Mouse (Mus musculus): ENCODE measurements around the gene Ripk3. TPM values are rescaled to one million over a fixed set of nuclear protein-coding genes. Genes with fewer than 3 reads are reported as not detected.

Ripk3 gene
- polyA plus RNA-seq, 1 experiment from 2014 or later = 16.1 TPM

- peak within 1 kb of the TSS; percentile 48 for H3K4me2 ChIP-seq (ENCODE audit: low read length)
- H3K9ac ChIP-seq (ENCODE audit: low read length) = no peak within 1 kb of the TSS
- 6% methylated on average over 8 of the region's 8 CpGs for WGBS
- ATAC-seq (ENCODE audit: insufficient number of reproducible peaks, insufficient read depth, low FRiP score, low read depth) = no peak
- no peak within 1 kb of the TSS for H3K27ac ChIP-seq (replicated peaks in 1 of 2; ENCODE audit: control insufficient read depth in 1 of 2, insufficient read depth in 1 of 2, low read depth in 2 of 2, low read length in 2 of 2)
- H3K36me3 ChIP-seq (ENCODE audit: control insufficient read depth, insufficient read depth, low read length) = peaks cover 29% of the 10 kb centered on the region
- no peaks in the 10 kb centered on the region for H3K9me3 ChIP-seq (ENCODE audit: control insufficient read depth, low read length)
- H3K27me3 ChIP-seq (ENCODE audit: control insufficient read depth, insufficient read depth, low read length) = peaks cover 15% of the 10 kb centered on the region
- peaks cover 15 to 25% of the 10 kb centered on the region in 2 experiments for H3K4me1 ChIP-seq (ENCODE audit: control insufficient read depth in 2 of 2, insufficient read depth in 2 of 2, low read length in 2 of 2)
- no peak within 1 kb of the TSS for H3K4me3 ChIP-seq (ENCODE audit: control insufficient read depth in 1 of 2, insufficient read depth in 1 of 2, low read depth in 1 of 2, low read length in 2 of 2)
Observed at GRCm38 (mm10) chr14:55758363-55758784, 30.3 kb downstream of the Ripk3 start, which contains the start of gene Cideb. TSS of gene Cideb (minus strand) at chr14:55758458.

GRCm38 (mm10) chr14:55757566-55757965 is 31.1 kb downstream of the Ripk3 start:
- Histone ChIP-seq H3K36me3 (ENCODE audit: control insufficient read depth, insufficient read depth, low read length) (peaks cover 37% of the 10 kb centered on the region), H3K4me1 (ENCODE audit: control insufficient read depth in 2 of 2, insufficient read depth in 2 of 2, low read length in 2 of 2) (peaks cover 7 to 17% of the 10 kb centered on the region in 2 experiments), H3K4me2 (ENCODE audit: low read length) (peak overlapping the region; percentile 4; the same call in 1 of the 2 replicates), H3K27me3 (ENCODE audit: control insufficient read depth, insufficient read depth, low read length) (peaks cover 15% of the 10 kb centered on the region), H3K27ac (replicated peaks in 1 of 2; ENCODE audit: control insufficient read depth in 1 of 2, insufficient read depth in 1 of 2, low read depth in 2 of 2, low read length in 2 of 2) (no peak overlapping the region), H3K9ac (ENCODE audit: low read length) (no peak overlapping the region), H3K9me3 (ENCODE audit: control insufficient read depth, low read length) (no peaks in the 10 kb centered on the region), H3K4me3 (ENCODE audit: control insufficient read depth in 1 of 2, insufficient read depth in 1 of 2, low read depth in 1 of 2, low read length in 2 of 2) (no peak overlapping the region)
- WGBS = 27% methylated on average over 6 of the region's 6 CpGs
- no peak for ATAC-seq (ENCODE audit: insufficient number of reproducible peaks, insufficient read depth, low FRiP score, low read depth)

GRCm38 (mm10) chr14:55747051-55747847 is 41.4 kb downstream of the Ripk3 start:
- no peak for ATAC-seq (ENCODE audit: insufficient number of reproducible peaks, insufficient read depth, low FRiP score, low read depth)
- peaks cover 8 to 22% of the 10 kb centered on the region in 2 experiments; a peak in 3 of 4 replicates for H3K4me1 ChIP-seq (ENCODE audit: control insufficient read depth in 2 of 2, insufficient read depth in 2 of 2, low read length in 2 of 2)
- H3K4me3 ChIP-seq (ENCODE audit: control insufficient read depth in 1 of 2, insufficient read depth in 1 of 2, low read depth in 1 of 2, low read length in 2 of 2) = no peak overlapping the region
- H3K9ac ChIP-seq (ENCODE audit: low read length) = no peak overlapping the region
- 91% methylated on average over 10 of the region's 10 CpGs for WGBS
- 0 out of 2 replicates have a peak overlapping the region, but pooled peaks have one; percentile 98 for H3K4me2 ChIP-seq (ENCODE audit: low read length)
- no peak overlapping the region for H3K27ac ChIP-seq (replicated peaks in 1 of 2; ENCODE audit: control insufficient read depth in 1 of 2, insufficient read depth in 1 of 2, low read depth in 2 of 2, low read length in 2 of 2)
- H3K9me3 ChIP-seq (ENCODE audit: control insufficient read depth, low read length) = no peaks in the 10 kb centered on the region
- H3K36me3 ChIP-seq (ENCODE audit: control insufficient read depth, insufficient read depth, low read length) = peaks cover 53% of the 10 kb centered on the region
- H3K27me3 ChIP-seq (ENCODE audit: control insufficient read depth, insufficient read depth, low read length) = no peaks in the 10 kb centered on the region

- no peak; the same call in 1 of the 2 replicates for ATAC-seq (ENCODE audit: insufficient number of reproducible peaks, insufficient read depth, low FRiP score, low read depth)
- peak overlapping the region; percentile 98 for H3K4me2 ChIP-seq (ENCODE audit: low read length)
- H3K36me3 ChIP-seq (ENCODE audit: control insufficient read depth, insufficient read depth, low read length) = peaks cover 53% of the 10 kb centered on the region
- peak overlapping the region in 1 of 2 experiments; percentile 44; a peak in 2 of 4 replicates for H3K27ac ChIP-seq (replicated peaks in 1 of 2; ENCODE audit: control insufficient read depth in 1 of 2, insufficient read depth in 1 of 2, low read depth in 2 of 2, low read length in 2 of 2)
- peak overlapping the region; percentile 91 for H3K9ac ChIP-seq (ENCODE audit: low read length)
- WGBS = under 1% methylated on average over 31 of the region's 31 CpGs
- H3K4me3 ChIP-seq (ENCODE audit: control insufficient read depth in 1 of 2, insufficient read depth in 1 of 2, low read depth in 1 of 2, low read length in 2 of 2) = peak overlapping the region; percentile 79 to 93
- no peaks in the 10 kb centered on the region for H3K27me3 ChIP-seq (ENCODE audit: control insufficient read depth, insufficient read depth, low read length)
- no peaks in the 10 kb centered on the region for H3K9me3 ChIP-seq (ENCODE audit: control insufficient read depth, low read length)
- H3K4me1 ChIP-seq (ENCODE audit: control insufficient read depth in 2 of 2, insufficient read depth in 2 of 2, low read length in 2 of 2) = peaks cover 8 to 22% of the 10 kb centered on the region in 2 experiments; a peak in 3 of 4 replicates
Observed at GRCm38 (mm10) chr14:55745861-55746237, 42.8 kb downstream of the Ripk3 start.

- Histone ChIP-seq H3K27ac (replicated peaks in 1 of 2; ENCODE audit: control insufficient read depth in 1 of 2, insufficient read depth in 1 of 2, low read depth in 2 of 2, low read length in 2 of 2) (peak within 1 kb of the TSS; percentile 3 to 58; a peak in 2 of 4 replicates), H3K27me3 (ENCODE audit: control insufficient read depth, insufficient read depth, low read length) (no peaks in the 10 kb centered on the region), H3K9ac (ENCODE audit: low read length) (peak within 1 kb of the TSS; percentile 91), H3K4me3 (ENCODE audit: control insufficient read depth in 1 of 2, insufficient read depth in 1 of 2, low read depth in 1 of 2, low read length in 2 of 2) (peak within 1 kb of the TSS; percentile 79 to 93), H3K4me1 (ENCODE audit: control insufficient read depth in 2 of 2, insufficient read depth in 2 of 2, low read length in 2 of 2) (peaks cover 8 to 22% of the 10 kb centered on the region in 2 experiments; a peak in 3 of 4 replicates), H3K9me3 (ENCODE audit: control insufficient read depth, low read length) (no peaks in the 10 kb centered on the region), H3K4me2 (ENCODE audit: low read length) (peak within 1 kb of the TSS; percentile 98), H3K36me3 (ENCODE audit: control insufficient read depth, insufficient read depth, low read length) (peaks cover 53% of the 10 kb centered on the region)
- peak; percentile 86 for ATAC-seq (ENCODE audit: insufficient number of reproducible peaks, insufficient read depth, low FRiP score, low read depth)
- 1% methylated on average over 47 of the region's 48 CpGs for WGBS
Observed at GRCm38 (mm10) chr14:55745180-55745860, 43.3 kb downstream of the Ripk3 start, which contains the start of the genes Dhrs1 and Nop9. TSS of gene Dhrs1 (minus strand) at chr14:55745690. TSS of gene Nop9 (plus strand) at chr14:55745693.

GRCm38 (mm10) chr14:55743711-55744110 is 45.0 kb downstream of the Ripk3 start:
- ATAC-seq (ENCODE audit: insufficient number of reproducible peaks, insufficient read depth, low FRiP score, low read depth) = no peak
- 17% methylated on average over 10 of the region's 10 CpGs for WGBS
- Histone ChIP-seq H3K4me3 (ENCODE audit: control insufficient read depth in 1 of 2, insufficient read depth in 1 of 2, low read depth in 1 of 2, low read length in 2 of 2) (no peak overlapping the region), H3K4me1 (ENCODE audit: control insufficient read depth in 2 of 2, insufficient read depth in 2 of 2, low read length in 2 of 2) (peaks cover 8 to 22% of the 10 kb centered on the region in 2 experiments; a peak in 3 of 4 replicates), H3K27me3 (ENCODE audit: control insufficient read depth, insufficient read depth, low read length) (no peaks in the 10 kb centered on the region), H3K4me2 (ENCODE audit: low read length) (peak overlapping the region; percentile 6), H3K36me3 (ENCODE audit: control insufficient read depth, insufficient read depth, low read length) (peaks cover 53% of the 10 kb centered on the region), H3K9ac (ENCODE audit: low read length) (peak overlapping the region; percentile 2), H3K27ac (replicated peaks in 1 of 2; ENCODE audit: control insufficient read depth in 1 of 2, insufficient read depth in 1 of 2, low read depth in 2 of 2, low read length in 2 of 2) (no peak overlapping the region), H3K9me3 (ENCODE audit: control insufficient read depth, low read length) (no peaks in the 10 kb centered on the region)

GRCm38 (mm10) chr14:55737086-55737687 is 51.5 kb downstream of the Ripk3 start:
- H3K4me3 ChIP-seq (ENCODE audit: control insufficient read depth in 1 of 2, insufficient read depth in 1 of 2, low read depth in 1 of 2, low read length in 2 of 2) = no peak overlapping the region
- no peak overlapping the region for H3K9ac ChIP-seq (ENCODE audit: low read length)
- no peak overlapping the region for H3K27ac ChIP-seq (replicated peaks in 1 of 2; ENCODE audit: control insufficient read depth in 1 of 2, insufficient read depth in 1 of 2, low read depth in 2 of 2, low read length in 2 of 2)
- H3K36me3 ChIP-seq (ENCODE audit: control insufficient read depth, insufficient read depth, low read length) = peaks cover 48% of the 10 kb centered on the region
- H3K4me1 ChIP-seq (ENCODE audit: control insufficient read depth in 2 of 2, insufficient read depth in 2 of 2, low read length in 2 of 2) = no peaks in the 10 kb centered on the region
- no peaks in the 10 kb centered on the region for H3K27me3 ChIP-seq (ENCODE audit: control insufficient read depth, insufficient read depth, low read length)
- WGBS = 85% methylated on average over 9 of the region's 9 CpGs
- H3K9me3 ChIP-seq (ENCODE audit: control insufficient read depth, low read length) = no peaks in the 10 kb centered on the region
- no peak overlapping the region for H3K4me2 ChIP-seq (ENCODE audit: low read length)
- no peak for ATAC-seq (ENCODE audit: insufficient number of reproducible peaks, insufficient read depth, low FRiP score, low read depth)

Data from heart, embryonic 14.5 days (tissue).